Mouse (Mus musculus) myocyte (in vitro differentiated cells): ENCODE results near the gene Hpf1. TPM values are rescaled to one million over a fixed set of nuclear protein-coding genes. Genes with fewer than 3 reads are reported as not detected.

Experiments used
- H3K27me3 ChIP-seq: one replicate; pipeline ENCODE4 v1.6.1; 2011; ENCODE audit not compliant: control insufficient read depth, insufficient read depth, insufficient read length
- H3K36me3 ChIP-seq: one replicate; pipeline ENCODE4 v1.6.1; 2011; ENCODE audit not compliant: control insufficient read depth, insufficient read depth
- H3K4me2 ChIP-seq: one replicate; pipeline ENCODE4 v1.6.1; 2011; ENCODE audit warnings: low read depth, control low read depth
- H3K4me3 ChIP-seq: one replicate; pipeline ENCODE4 v1.5.1; 2011; ENCODE audit warnings: mild to moderate bottlenecking, control low read depth, moderate library complexity
- H3K79me2 ChIP-seq: one replicate; pipeline ENCODE4 v1.6.1; 2011; ENCODE audit not compliant: control insufficient read depth, insufficient read depth
- H3ac ChIP-seq: one replicate; pipeline ENCODE4 v1.6.1; 2011; ENCODE audit not compliant: control insufficient read depth, insufficient read length
- CEBPB ChIP-seq: IDR thresholded peaks from 2 replicates; pipeline ENCODE4 v1.6.1; 2011; ENCODE audit warnings: mild to moderate bottlenecking, moderate library complexity; ENCODE audit not compliant: poor library complexity, insufficient read depth, severe bottlenecking
- E2F4 ChIP-seq: IDR thresholded peaks from one replicate; pipeline ENCODE4 v1.6.1; 2011; ENCODE audit warnings: mild to moderate bottlenecking, control low read depth, moderate library complexity; ENCODE audit not compliant: insufficient read depth
- MAX ChIP-seq: IDR thresholded peaks from one replicate; pipeline ENCODE4 v1.6.1; 2011; ENCODE audit warnings: low read depth, mild to moderate bottlenecking, control low read depth
- MYOD1 ChIP-seq, 3 experiments: IDR thresholded peaks; one replicate each; pipeline ENCODE4 v1.6.1; 2011; ENCODE audit warnings: control low read depth in 2 of 3, low read depth in 2 of 3, mild to moderate bottlenecking in 2 of 3, moderate library complexity in 1 of 3; ENCODE audit not compliant: insufficient read length in 2 of 3, control insufficient read depth in 1 of 3
- MYOG ChIP-seq, 3 experiments: IDR thresholded peaks; one replicate each; pipeline ENCODE4 v1.6.1; 2011; ENCODE audit warnings: control low read depth in 2 of 3, low read depth in 2 of 3, mild to moderate bottlenecking in 2 of 3; ENCODE audit not compliant: insufficient read length in 2 of 3, control insufficient read depth in 1 of 3, insufficient read depth in 1 of 3
- POLR2A ChIP-seq: IDR thresholded peaks from one replicate; pipeline ENCODE4 v1.6.1; 2011; ENCODE audit warnings: low read depth, mild to moderate bottlenecking, control low read depth, moderate library complexity; ENCODE audit not compliant: insufficient read length
- POLR2AphosphoS2 ChIP-seq: IDR thresholded peaks from one replicate; pipeline ENCODE4 v1.6.1; 2011; ENCODE audit warnings: low read depth, control low read depth; ENCODE audit not compliant: insufficient read length
- REST ChIP-seq: IDR thresholded peaks from one replicate; pipeline ENCODE4 v1.6.1; 2011; ENCODE audit warnings: mild to moderate bottlenecking, control low read depth, moderate library complexity; ENCODE audit not compliant: insufficient read depth, insufficient read length
- SRF ChIP-seq: IDR thresholded peaks from one replicate; pipeline ENCODE4 v1.6.1; 2011; ENCODE audit warnings: low read depth; ENCODE audit not compliant: control insufficient read depth, insufficient read length
- TCF12 ChIP-seq: IDR thresholded peaks from one replicate; pipeline ENCODE4 v1.6.1; 2011; ENCODE audit warnings: mild to moderate bottlenecking, control low read depth; ENCODE audit not compliant: poor library complexity, insufficient read depth, severe bottlenecking
- TCF3 ChIP-seq: IDR thresholded peaks from one replicate; pipeline ENCODE4 v1.6.1; 2011; ENCODE audit warnings: low read depth, control low read depth; ENCODE audit not compliant: insufficient read length
- USF1 ChIP-seq: IDR thresholded peaks from one replicate; pipeline ENCODE4 v1.6.1; 2011; ENCODE audit warnings: low read depth, mild to moderate bottlenecking, control low read depth, moderate library complexity
- polyA plus RNA-seq: library from polyadenylated mRNA; unstranded; fragments of >200 nt; fragmentation: generic; extraction: Trizol; gene quantifications from one replicate; pipeline ENCODE4 v1.2.1, GENCODE M21; 2012; ENCODE audit warnings: missing spikeins

Gene Hpf1
- polyA plus RNA-seq, result 34.6 TPM

GRCm38 (mm10) chr8:60889843-60890519 lies at the start of gene Hpf1:
Hpf1 (plus strand) TSS chr8:60890418.
- peaks cover 45% of the 10 kb centered on the region for H3K79me2 ChIP-seq
- no peaks in the 10 kb centered on the region for H3K27me3 ChIP-seq
- H3ac ChIP-seq, result peak within 1 kb of the TSS; percentile 66
- peak within 1 kb of the TSS; percentile 73 for H3K4me2 ChIP-seq
- TF ChIP-seq CEBPB, result no peak
- TF ChIP-seq E2F4, result peak; percentile 56
- peak; percentile 66 for TF ChIP-seq POLR2AphosphoS2
- TF ChIP-seq POLR2A, result peak; percentile 76
- TF ChIP-seq MYOD1 (IDR thresholded peaks at IDR 0.05; ENCODE audit: control insufficient read depth in 1 of 3, insufficient read length in 2 of 3, low read depth in 2 of 3), result no peak
- peak in 1 of 3 experiments; percentile 1 for TF ChIP-seq MYOG (IDR thresholded peaks at IDR 0.05; ENCODE audit: control insufficient read depth in 1 of 3, insufficient read depth in 1 of 3, insufficient read length in 2 of 3, low read depth in 2 of 3)
- peak; percentile 23 for TF ChIP-seq SRF
- peak within 1 kb of the TSS; percentile 52 for H3K4me3 ChIP-seq
- H3K36me3 ChIP-seq, result peaks cover 13% of the 10 kb centered on the region

GRCm38 (mm10) chr8:60842388-60842787 lies 47.8 kb upstream of the Hpf1 start:
- H3ac ChIP-seq, result no peak overlapping the region
- H3K4me2 ChIP-seq, result no peak overlapping the region
- no peak overlapping the region for H3K4me3 ChIP-seq
- H3K27me3 ChIP-seq, result no peaks in the 10 kb centered on the region
- H3K79me2 ChIP-seq, result no peaks in the 10 kb centered on the region
- TF ChIP-seq POLR2A (no peak), REST (no peak), MAX (no peak), POLR2AphosphoS2 (no peak), E2F4 (no peak)
- H3K36me3 ChIP-seq, result no peaks in the 10 kb centered on the region

- Histone ChIP-seq H3K27me3 (no peaks in the 10 kb centered on the region), H3K79me2 (no peaks in the 10 kb centered on the region), H3ac (no peak overlapping the region), H3K4me3 (no peak overlapping the region), H3K36me3 (no peaks in the 10 kb centered on the region), H3K4me2 (no peak overlapping the region)
- TF ChIP-seq USF1 (no peak), MYOD1 (IDR thresholded peaks at IDR 0.05; ENCODE audit: control insufficient read depth in 1 of 3, insufficient read length in 2 of 3, low read depth in 2 of 3) (no peak), POLR2AphosphoS2 (no peak), MAX (no peak)
Measured at GRCm38 (mm10) chr8:60857559-60857958, 32.7 kb upstream of the Hpf1 start.

GRCm38 (mm10) chr8:60858091-60858490 lies 32.1 kb upstream of the Hpf1 start:
- H3K4me3 ChIP-seq, result no peak overlapping the region
- no peaks in the 10 kb centered on the region for H3K36me3 ChIP-seq
- H3K4me2 ChIP-seq, result no peak overlapping the region
- H3ac ChIP-seq, result no peak overlapping the region
- no peaks in the 10 kb centered on the region for H3K79me2 ChIP-seq
- TF ChIP-seq SRF (no peak), CEBPB (no peak), TCF12 (no peak), E2F4 (no peak), POLR2A (no peak)
- no peaks in the 10 kb centered on the region for H3K27me3 ChIP-seq

GRCm38 (mm10) chr8:60858911-60859476 lies 31.2 kb upstream of the Hpf1 start:
- TF ChIP-seq MYOG (IDR thresholded peaks at IDR 0.05; ENCODE audit: control insufficient read depth in 1 of 3, insufficient read depth in 1 of 3, insufficient read length in 2 of 3, low read depth in 2 of 3) (no peak), USF1 (no peak), TCF3 (no peak), POLR2A (no peak), CEBPB (no peak), TCF12 (no peak), MYOD1 (IDR thresholded peaks at IDR 0.05; ENCODE audit: control insufficient read depth in 1 of 3, insufficient read length in 2 of 3, low read depth in 2 of 3) (no peak), E2F4 (no peak), MAX (no peak), REST (no peak), SRF (no peak), POLR2AphosphoS2 (no peak)
- H3K79me2 ChIP-seq, result no peaks in the 10 kb centered on the region
- peak overlapping the region; percentile 76 for H3K4me2 ChIP-seq
- H3K27me3 ChIP-seq, result no peaks in the 10 kb centered on the region
- no peaks in the 10 kb centered on the region for H3K36me3 ChIP-seq
- no peak overlapping the region for H3ac ChIP-seq
- H3K4me3 ChIP-seq, result no peak overlapping the region
